Mouse (Mus musculus): Measurements from ENCODE around the gene Arl4a. TPM values are rescaled to one million over a fixed set of nuclear protein-coding genes. Genes with fewer than 3 reads are reported as not detected.

Gene Arl4a
- total and polyA plus RNA-seq, 3 experiments: 24.3 to 25.4 (median 24.6) TPM

Other genes with a start within 250 kb of the Arl4a start
- gene Scin, start 96.2 kb upstream of the Arl4a start, total RNA-seq (2012; rRNA removed): 0.04 TPM in 1 of 2 replicates, not detected in the other
- not detected in 2 replicates for gene Scin, start 96.2 kb upstream of the Arl4a start, total RNA-seq (2014; rRNA removed)
- gene Scin, start 96.2 kb upstream of the Arl4a start, polyA plus RNA-seq (2012; ENCODE audit: insufficient read length, low read depth): not detected in 2 replicates
- not detected in 2 replicates for gene Lsmem1, start 161.5 kb upstream of the Arl4a start, total RNA-seq (2012; rRNA removed)
- not detected in 2 replicates for gene Lsmem1, start 161.5 kb upstream of the Arl4a start, total RNA-seq (2014; rRNA removed)
- gene Lsmem1, start 161.5 kb upstream of the Arl4a start, polyA plus RNA-seq (2012; ENCODE audit: insufficient read length, low read depth): not detected in 2 replicates
- gene Ifrd1, start 210.5 kb upstream of the Arl4a start, total RNA-seq (2012; rRNA removed): 98.2 and 105 TPM in 2 replicates
- gene Ifrd1, start 210.5 kb upstream of the Arl4a start, total RNA-seq (2014; rRNA removed): 427 and 506 TPM in 2 replicates
- gene Ifrd1, start 210.5 kb upstream of the Arl4a start, polyA plus RNA-seq (2012; ENCODE audit: insufficient read length, low read depth): 258 and 269 TPM in 2 replicates

Data from CH12.LX (cell line).